In genomic region chr15:102458904-102459317, GRCm38 (mm10) we compare ENCODE assay signal across 8 mouse cellular contexts. TPM values are rescaled to one million over a fixed set of nuclear protein-coding genes. Genes with fewer than 3 reads are reported as not detected.
DNase-seq lines count a peak whose midpoint lies in the region; ATAC-seq lines count a peak whose summit lies in the region.

Gene Prr13 (plus strand): TSS chr15:102459028.

- peak; percentile 97 for DNase-seq in adipocyte (ENCODE audit: low spot score)
- DNase-seq in embryo, embryonic 10 days (ENCODE audit: low spot score) = peak; percentile 97
- DNase-seq in gastrocnemius, postnatal 10 days = peak; percentile 71
- peak; percentile 99 for DNase-seq in induced T-regulatory cell, adult 2 months (ENCODE audit: low read depth)
- peak; percentile 85 to 97 for DNase-seq in left cerebral cortex, adult 9 months (ENCODE audit: low spot score in 2 of 2)
- DNase-seq in right cerebral cortex, postnatal 14 days = peak; percentile 83
- peak; percentile 89 to 94 for DNase-seq in urinary bladder, postnatal 36 days (ENCODE audit: low spot score in 2 of 2)

- ATAC-seq in megakaryocyte progenitor cell, adult 5-6 weeks (replicated peaks; ENCODE audit: poor library complexity) = peak; percentile 84

RNA-seq across cellular contexts. Expression of gene Prr13, which starts in this region (rescaled TPM):
- 10 to 100 TPM; 11.3 to 14.5 TPM for total RNA-seq in gastrocnemius, postnatal 10 days (2021)
- 71.0 and 73.0 TPM in 2 replicates for total RNA-seq in megakaryocyte progenitor cell, adult 5-6 weeks (2015)
- total RNA-seq in megakaryocyte progenitor cell, adult 5-6 weeks (2017) = 48.6 and 51.5 TPM in 2 replicates

Comparison
In these comparisons a context has a peak if more than half of its experiments do, and no peak if none do; other contexts are left out.
1. Peak in every context shown above with its lines: DNase-seq and ATAC-seq.